Mouse (Mus musculus) cortical plate, adult 2 months (tissue): ENCODE measurements around the gene Nlrc3.

Source experiments
- CTCF ChIP-seq: fragments of 200-500 bp; IDR thresholded peaks from 2 replicates; pipeline ENCODE4 v1.5.1; 2011; ENCODE audit warnings: mild to moderate bottlenecking, control low read depth, low read length; ENCODE audit not compliant: insufficient read depth; ENCODE audit errors: extremely low read depth
- POLR2A ChIP-seq: fragments of 200-500 bp; IDR thresholded peaks from 2 replicates; pipeline ENCODE4 v1.6.1; 2011; ENCODE audit warnings: mild to moderate bottlenecking, low read length, control low read depth; ENCODE audit not compliant: insufficient read depth; ENCODE audit errors: extremely low read depth

DNA sequence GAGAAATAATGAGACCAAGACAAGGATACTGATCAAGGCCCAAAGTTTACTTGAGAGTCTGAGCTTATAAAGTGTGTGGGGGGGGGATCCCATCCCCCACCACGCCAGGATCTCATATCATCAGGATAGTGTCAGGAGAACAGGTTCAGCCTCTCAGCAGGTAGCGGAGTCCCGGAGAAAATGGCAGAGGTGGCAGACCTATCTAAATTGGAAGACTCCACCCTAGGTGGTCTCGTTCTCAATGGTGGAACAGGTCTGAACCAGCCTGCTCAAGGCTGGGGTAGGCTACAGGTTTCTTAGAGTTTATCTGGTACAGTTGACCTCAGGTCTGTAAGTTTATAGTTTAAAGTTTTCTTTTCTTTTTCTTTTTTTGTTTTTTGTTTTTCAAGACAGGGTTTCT is 46.3 kb upstream of the Nlrc3 start:
- TF ChIP-seq POLR2A: no peak
- no peak for TF ChIP-seq CTCF
